Mouse (Mus musculus) CD4-positive, CD25-positive, alpha-beta regulatory T cell, adult 2 months (primary cell): ENCODE measurements at regions not wholly inside any gene's neighbourhood (a gene's known extent, or its start where the extent isn't known, plus 50 kb on each side); places are given as distances from the start of the nearest gene placed in this dataset.

Experiments
- DNase-seq: peaks from one replicate; pipeline ENCODE4 v3.0.0-alpha.2; 2012; ENCODE audit warnings: low read depth, low spot score

GRCm38 (mm10) chr3:10697698-10698452 is 362.4 kb upstream of the Gm38303 start:
- DNase-seq, result no peak

- DNase-seq, result no peak
Observed at GRCm38 (mm10) chr3:10685501-10685951, 350.0 kb upstream of the Gm38303 start.

GRCm38 (mm10) chr3:10684885-10685500 is 349.5 kb upstream of the Gm38303 start:
- DNase-seq, result peak; percentile 32

- no peak for DNase-seq
Observed at GRCm38 (mm10) chr3:10681938-10682337, 346.5 kb upstream of the Gm38303 start.

GRCm38 (mm10) chr3:10647975-10648511 is 312.6 kb upstream of the Gm38303 start:
- peak; percentile 31 for DNase-seq
